Mouse (Mus musculus): ENCODE data around the gene Cd59b.

- TF ChIP-seq CTCF (IDR thresholded peaks at IDR 0.05; ENCODE audit: borderline replicate concordance, control insufficient read depth, extremely low read depth, insufficient read depth, low read length, poor library complexity) = no peak
- TF ChIP-seq POLR2A (IDR thresholded peaks at IDR 0.05; ENCODE audit: control insufficient read depth, extremely low read depth, insufficient read depth, low read length, poor library complexity) = no peak
These were observed 66.3 kb downstream of the Cd59b start for GRCm38 (mm10) chr2:104135920-104136319.
